Mouse (Mus musculus) erythroblast, embryonic 14.5 days (primary cell): ENCODE measurements around the gene Wdfy3.

ENCODE experiments used
- GATA1 ChIP-seq: IDR thresholded peaks from 2 replicates; pipeline ENCODE4 v1.6.1; 2012; ENCODE audit warnings: low read length, inconsistent platforms, mixed read lengths
- TAL1 ChIP-seq: IDR thresholded peaks from 3 replicates; pipeline ENCODE4 v1.6.1; 2012; ENCODE audit warnings: low read length, inconsistent platforms, mixed read lengths

GRCm38 (mm10) chr5:101959369-101959768 lies 110.4 kb downstream of the Wdfy3 start:
- TF ChIP-seq GATA1: no peak
- TF ChIP-seq TAL1: no peak
